Mouse (Mus musculus) heart, postnatal 0 days (tissue): Measurements from ENCODE around the gene Gm45021.

Experiments
- CTCF ChIP-seq: IDR thresholded peaks from 2 replicates; pipeline ENCODE4 v1.5.1; 2016; ENCODE audit warnings: antibody characterized with exemption, control low read depth, low read depth
- EP300 ChIP-seq: IDR thresholded peaks from 2 replicates; pipeline ENCODE4 v1.6.1; 2016; ENCODE audit warnings: antibody characterized with exemption, low read depth

GRCm38 (mm10) chr6:48552918-48553317 is 36.5 kb upstream of the Gm45021 start:
- TF ChIP-seq CTCF (no peak), EP300 (no peak)
